Mouse (Mus musculus): ENCODE measurements around the gene Hspbap1.

Gene Hspbap1

GRCm38 (mm10) chr16:35802163-35802562 lies 32.0 kb downstream of the Hspbap1 start:
- no peak for DNase-seq (ENCODE audit: low spot score)

- no peak for DNase-seq (ENCODE audit: low spot score)
Observed at GRCm38 (mm10) chr16:35803723-35804122, 33.5 kb downstream of the Hspbap1 start.

- DNase-seq (ENCODE audit: low spot score): no peak
Observed at GRCm38 (mm10) chr16:35806973-35807662, 36.9 kb downstream of the Hspbap1 start.

- DNase-seq (ENCODE audit: low spot score): no peak
Observed at GRCm38 (mm10) chr16:35807663-35807992, 37.5 kb downstream of the Hspbap1 start.

DNA sequence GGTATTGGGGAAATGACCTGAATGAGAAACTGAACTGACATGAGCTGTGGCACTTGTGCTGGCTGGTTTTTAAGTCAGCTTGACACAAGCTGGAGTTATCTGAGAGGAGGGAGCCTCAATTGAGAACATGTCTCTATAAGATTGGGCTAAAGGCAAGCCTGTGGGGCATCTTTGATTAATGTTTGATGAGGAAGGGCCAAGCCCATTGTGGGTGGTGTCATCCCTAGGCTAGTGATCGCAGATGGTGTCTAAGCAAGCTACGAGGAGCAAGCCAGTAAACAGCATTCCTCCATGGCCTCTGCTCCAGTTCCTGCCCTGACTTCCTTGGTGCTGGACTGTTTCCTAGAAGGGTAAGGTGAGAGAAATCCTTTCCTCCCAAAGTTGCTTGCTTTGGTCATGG lies 38.7 kb downstream of the Hspbap1 start:
- no peak for DNase-seq (ENCODE audit: low spot score)

DNA sequence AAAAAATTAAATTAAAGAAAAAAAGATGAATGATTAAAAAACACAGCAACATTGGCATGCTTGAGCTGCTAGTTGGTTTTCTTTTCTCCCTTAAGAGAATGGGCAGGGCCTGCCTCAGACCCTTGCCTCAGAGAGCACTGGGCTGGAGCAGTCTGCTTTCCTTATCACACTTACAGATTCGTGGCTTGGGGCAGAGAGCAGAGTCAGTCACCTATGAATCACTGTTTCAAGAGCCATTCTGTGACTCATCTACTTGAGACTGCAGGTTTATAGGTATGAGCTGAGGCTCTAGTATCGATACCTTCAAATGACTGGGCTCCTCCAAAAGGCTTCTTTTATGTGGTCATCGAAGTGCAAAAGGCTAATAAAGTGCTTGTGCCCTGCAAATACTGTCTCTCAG lies 42.9 kb downstream of the Hspbap1 start:
- no peak for DNase-seq (ENCODE audit: low spot score)

DNA sequence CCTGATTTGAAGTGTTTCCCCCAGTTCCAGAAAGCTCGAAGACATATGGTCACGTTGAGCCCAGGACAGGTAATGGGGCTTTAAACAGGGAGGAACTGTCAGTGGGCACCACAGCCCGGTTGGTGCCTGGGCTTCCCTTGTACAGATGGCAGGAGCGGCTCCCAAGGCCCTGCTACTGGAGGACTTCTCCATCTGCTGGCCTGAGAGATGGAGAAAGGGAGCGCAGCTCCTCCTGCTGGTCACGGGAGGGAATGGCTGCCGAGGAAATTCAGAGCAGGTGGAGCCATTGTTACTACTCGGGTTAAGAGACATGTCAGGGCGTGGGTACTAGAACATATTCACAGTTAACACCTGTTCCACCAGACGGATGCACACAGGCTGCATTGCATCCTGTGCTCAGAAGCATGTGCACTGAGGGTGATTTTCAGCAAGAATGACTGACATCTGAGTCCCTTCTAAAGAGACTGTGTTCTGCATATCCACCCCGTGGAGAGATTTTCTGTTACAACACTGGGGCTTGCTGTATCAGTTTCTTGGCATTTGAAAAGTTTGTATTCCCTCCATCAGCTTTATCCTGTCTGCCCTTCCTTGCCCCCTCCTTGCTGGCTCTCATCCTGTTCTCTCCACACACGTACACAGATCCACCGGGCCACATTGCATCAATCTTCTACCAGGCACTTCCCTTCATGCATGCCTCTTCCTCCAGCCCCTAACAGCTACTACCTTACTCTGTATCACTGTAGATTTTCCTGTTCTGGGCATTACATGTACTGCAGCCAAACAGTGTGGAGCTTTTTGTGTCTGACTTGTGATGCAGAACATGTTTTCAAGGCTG lies 47.3 kb downstream of the Hspbap1 start:
- DNase-seq (ENCODE audit: low spot score): peak; percentile 88

DNA sequence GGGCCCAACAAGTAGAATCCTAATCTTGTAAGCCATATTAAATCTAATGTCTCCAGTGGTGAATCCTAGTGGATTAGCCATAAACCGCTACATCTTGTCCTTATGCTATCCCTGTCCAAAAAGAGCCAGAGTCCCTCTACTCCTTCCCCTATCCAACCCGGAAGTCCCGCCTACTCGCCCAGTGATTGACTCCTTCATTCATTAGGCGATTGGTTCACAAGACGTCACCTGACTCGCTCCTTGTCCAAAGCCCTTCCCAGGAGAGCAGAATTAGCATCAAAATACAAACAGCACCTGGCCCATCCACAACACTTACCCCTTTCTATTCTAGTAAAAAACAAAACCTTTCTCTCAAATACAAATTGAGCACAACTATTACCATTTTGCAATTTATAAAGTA lies 59.8 kb downstream of the Hspbap1 start:
- peak; percentile 22 for DNase-seq (ENCODE audit: low spot score)

DNA sequence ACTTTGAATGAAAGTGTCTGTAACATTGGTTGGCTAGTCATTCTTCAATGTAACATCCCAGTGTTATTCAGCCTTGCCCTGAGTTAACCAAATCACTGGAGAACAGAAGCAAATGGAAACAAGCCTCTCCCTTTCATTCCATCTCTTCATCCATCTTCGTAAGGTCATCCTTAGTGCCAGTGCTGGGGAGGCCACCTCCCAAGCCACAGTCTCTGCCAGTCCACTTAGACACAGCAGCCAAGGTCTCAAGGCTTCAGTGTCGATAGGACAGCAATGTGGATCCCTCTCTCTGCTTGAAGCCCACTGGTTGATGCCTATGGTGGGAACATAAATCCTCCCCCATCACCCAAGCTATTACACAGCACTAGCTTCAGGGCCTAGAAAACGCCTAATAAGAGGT lies 62.8 kb downstream of the Hspbap1 start:
- no peak for DNase-seq (ENCODE audit: low spot score)

GRCm38 (mm10) chr16:35834653-35835052 lies 64.5 kb downstream of the Hspbap1 start:
- DNase-seq (ENCODE audit: low spot score): no peak

DNA sequence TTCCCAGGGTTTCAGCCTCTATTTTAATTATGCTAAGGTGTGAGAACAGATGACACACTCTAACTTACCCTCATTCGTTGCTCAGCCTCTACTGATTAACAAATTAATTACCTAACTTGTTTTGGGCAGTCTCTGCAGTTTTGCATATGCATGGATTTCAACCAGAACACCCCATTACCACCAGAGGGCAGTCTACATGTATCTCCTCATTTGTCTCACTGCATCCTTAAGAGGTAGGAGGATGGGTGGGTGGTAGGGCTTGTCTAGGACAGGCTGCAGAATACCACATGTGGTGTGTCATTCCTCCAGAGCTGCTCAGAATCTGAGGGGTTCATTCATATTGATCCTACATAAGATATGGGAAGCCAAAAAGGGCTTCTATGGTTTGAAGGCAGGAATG lies 69.5 kb downstream of the Hspbap1 start:
- peak; percentile 48 for DNase-seq (ENCODE audit: low spot score)

DNA sequence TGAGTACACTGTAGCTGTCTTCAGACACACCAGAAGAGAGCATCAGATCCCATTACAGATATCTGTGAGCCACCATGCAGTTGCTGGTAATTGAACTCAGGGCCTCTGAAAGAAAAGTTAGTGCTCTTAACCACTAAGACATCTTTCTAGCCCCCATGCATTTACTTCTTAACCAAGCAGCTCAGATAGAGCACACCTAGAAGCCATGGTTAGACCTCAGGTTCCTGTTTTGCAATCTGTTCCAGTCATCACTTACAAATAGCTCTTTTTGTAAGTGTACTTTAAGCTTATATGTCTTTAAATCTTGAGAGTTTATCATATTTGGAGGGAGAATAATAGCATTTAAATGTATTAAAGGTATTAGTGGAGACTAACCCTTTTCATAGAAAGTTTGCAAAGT lies 77.0 kb downstream of the Hspbap1 start:
- no peak for DNase-seq (ENCODE audit: low spot score)

DNA sequence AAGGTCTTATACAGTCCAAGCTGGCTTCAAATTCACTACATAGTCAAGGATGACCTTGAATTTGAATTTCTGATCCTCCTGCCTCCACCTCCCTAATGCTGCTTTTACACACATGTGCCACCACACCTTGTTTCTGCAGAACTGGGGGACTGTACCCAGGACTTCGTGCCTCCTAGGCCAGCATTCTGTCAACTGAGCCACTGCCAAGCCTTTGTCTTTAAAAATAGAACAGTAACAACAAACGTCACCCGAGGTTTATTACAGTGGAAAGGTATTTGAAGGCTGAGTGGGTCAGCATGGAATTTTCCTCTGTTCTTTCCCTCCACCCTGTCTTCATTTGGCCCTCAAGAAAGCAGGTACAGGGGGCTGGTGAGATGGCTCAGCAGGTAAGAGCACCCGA lies 85.7 kb downstream of the Hspbap1 start:
- DNase-seq (ENCODE audit: low spot score): no peak

GRCm38 (mm10) chr16:35856766-35857165 lies 86.6 kb downstream of the Hspbap1 start:
- no peak for DNase-seq (ENCODE audit: low spot score)

- DNase-seq (ENCODE audit: low spot score): no peak
Observed at GRCm38 (mm10) chr16:35860236-35860635, 90.1 kb downstream of the Hspbap1 start.

DNA sequence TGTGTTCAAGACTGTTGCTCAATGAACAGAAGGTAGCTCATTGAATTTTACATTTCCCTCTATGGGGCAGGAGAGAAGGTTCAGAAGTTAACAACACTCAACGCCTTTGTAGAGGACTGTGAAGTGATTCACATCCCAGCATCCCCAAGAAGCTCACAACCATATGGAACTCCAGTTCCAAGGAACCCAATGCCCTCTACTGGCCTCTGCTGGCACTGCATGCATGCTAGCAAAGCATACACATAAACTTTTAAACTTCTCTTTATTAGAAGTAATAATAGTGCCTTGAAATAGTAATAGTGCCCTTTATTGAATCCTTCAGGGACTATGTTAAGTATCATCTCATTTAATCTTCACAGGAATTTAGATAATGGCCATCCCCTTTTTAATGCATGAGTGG lies 91.9 kb downstream of the Hspbap1 start:
- no peak for DNase-seq (ENCODE audit: low spot score)

DNA sequence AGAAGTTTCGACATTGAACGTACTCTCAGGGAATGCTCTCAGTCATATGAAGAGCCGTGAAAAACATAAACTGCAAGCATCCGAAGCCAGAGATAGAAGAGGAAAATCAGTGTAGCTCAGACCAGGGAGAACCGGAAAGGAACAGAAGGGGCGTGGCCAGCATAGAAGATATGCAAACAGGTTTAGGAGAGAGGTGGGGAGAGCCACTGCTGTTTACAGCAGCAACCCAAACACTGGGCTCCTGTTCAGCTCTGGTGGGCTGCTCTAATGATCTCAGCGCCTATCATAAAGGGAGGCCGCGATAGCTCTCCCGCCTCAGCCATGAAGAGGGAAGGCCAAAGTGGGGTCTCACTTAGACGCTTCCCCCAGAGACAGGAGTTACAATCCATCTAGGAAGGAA lies 97.6 kb downstream of the Hspbap1 start:
- no peak for DNase-seq (ENCODE audit: low spot score)

- DNase-seq (ENCODE audit: low spot score): no peak
Observed at GRCm38 (mm10) chr16:35869126-35869525, 99.0 kb downstream of the Hspbap1 start.

DNA sequence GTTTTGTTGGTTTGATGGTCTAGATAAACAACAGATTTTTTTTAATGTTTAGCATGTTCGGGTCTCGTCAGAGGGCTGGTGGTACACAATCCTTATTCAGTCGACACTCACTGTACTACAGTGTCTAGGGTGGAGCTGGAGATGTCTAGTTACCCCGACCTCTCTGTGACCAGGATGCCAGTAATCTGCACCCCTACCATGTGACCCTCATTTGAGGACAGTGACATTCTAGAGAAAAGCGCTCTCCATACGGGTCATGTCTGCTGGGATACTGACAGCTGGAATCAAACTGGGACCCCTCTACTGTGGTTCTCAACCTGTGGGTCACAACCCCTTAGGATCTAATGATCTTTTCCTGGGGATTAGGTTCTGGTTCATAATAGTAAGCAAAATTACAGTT lies 99.5 kb downstream of the Hspbap1 start:
- no peak for DNase-seq (ENCODE audit: low spot score)

GRCm38 (mm10) chr16:35870581-35871047 lies 100.4 kb downstream of the Hspbap1 start:
- DNase-seq (ENCODE audit: low spot score): peak; percentile 37

- peak; percentile 47 for DNase-seq (ENCODE audit: low spot score)
Observed at GRCm38 (mm10) chr16:35871048-35871851, 101.1 kb downstream of the Hspbap1 start, which contains the start of gene Parp14. Gene Parp14 (minus strand): TSS chr16:35871544.

DNA sequence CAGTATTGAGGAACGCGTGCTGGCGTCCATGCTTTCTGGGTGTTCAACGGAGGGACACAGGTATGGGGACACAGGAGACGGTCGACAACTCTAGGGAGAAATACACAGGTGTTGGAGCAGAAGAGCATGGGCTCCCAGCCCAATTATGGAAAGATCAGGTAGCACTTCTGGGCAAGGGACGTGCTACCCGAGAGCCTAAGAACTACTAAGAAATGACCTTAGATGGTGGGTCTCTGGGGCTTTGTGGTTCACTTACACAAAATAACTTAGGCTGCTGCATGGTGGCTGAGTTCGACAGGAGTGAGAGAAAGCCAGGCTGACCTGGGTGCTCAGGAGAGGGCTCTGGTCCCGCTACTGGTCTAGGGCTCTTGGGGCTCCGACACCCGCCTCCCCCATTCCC lies 101.7 kb downstream of the Hspbap1 start:
- DNase-seq (ENCODE audit: low spot score): peak; percentile 18
